Mouse (Mus musculus) ES-E14 (cell line): ENCODE measurements at regions not wholly inside any gene's neighbourhood (a gene's known extent, or its start where the extent isn't known, plus 50 kb on each side); places are given as distances from the start of the nearest gene placed in this dataset.

Source experiments
- CHD2 ChIP-seq: IDR thresholded peaks from 2 replicates; pipeline ENCODE4 v1.6.1; 2014; ENCODE audit warnings: mild to moderate bottlenecking, low read depth, low read length, inconsistent platforms
- MAFK ChIP-seq: IDR thresholded peaks from 2 replicates; pipeline ENCODE4 v1.6.1; 2014; ENCODE audit warnings: mild to moderate bottlenecking, low read depth, low read length, inconsistent platforms; ENCODE audit not compliant: insufficient read depth
- ZC3H11A ChIP-seq: IDR thresholded peaks from 2 replicates; pipeline ENCODE4 v1.6.1; 2012; ENCODE audit warnings: low read depth, mild to moderate bottlenecking, inconsistent platforms, low read length, borderline replicate concordance
- ZNF384 ChIP-seq: IDR thresholded peaks from 2 replicates; pipeline ENCODE4 v1.6.1; 2012; ENCODE audit warnings: low read depth, low read length, inconsistent platforms

GRCm38 (mm10) chr8:87382311-87382710 lies 90.1 kb downstream of the Cbln1 start:
- TF ChIP-seq MAFK (no peak), ZC3H11A (no peak), CHD2 (no peak), ZNF384 (no peak)
